Mouse (Mus musculus) forebrain, embryonic 10.5 days (tissue): ENCODE measurements at regions not wholly inside any gene's neighbourhood (a gene's known extent, or its start where the extent isn't known, plus 50 kb on each side); places are given as distances from the start of the nearest gene placed in this dataset.

Source experiments
- DNase-seq: peaks from one replicate; pipeline ENCODE4 v3.0.0-alpha.2; 2017; ENCODE audit warnings: low spot score; ENCODE audit errors: extremely low spot score
- H3K27ac ChIP-seq: fragments of 300-500 bp; sonication (generic); 2 replicates; pipeline ENCODE4 v1.5.1; 2016; ENCODE audit warnings: mild to moderate bottlenecking
- H3K27me3 ChIP-seq: fragments of 300-500 bp; sonication (generic); 2 replicates; pipeline ENCODE4 v1.6.1; 2016; ENCODE audit warnings: mild to moderate bottlenecking; ENCODE audit not compliant: poor library complexity, severe bottlenecking
- H3K36me3 ChIP-seq: fragments of 300-500 bp; sonication (generic); replicated peaks from 2 replicates; pipeline ENCODE4 v1.6.1; 2016; ENCODE audit warnings: mild to moderate bottlenecking, moderate library complexity
- H3K4me1 ChIP-seq: fragments of 300-500 bp; sonication (generic); 2 replicates; pipeline ENCODE4 v1.6.1; 2016
- H3K4me3 ChIP-seq: fragments of 300-500 bp; sonication (generic); 2 replicates; pipeline ENCODE4 v1.5.1; 2016; ENCODE audit warnings: mild to moderate bottlenecking, moderate library complexity
- H3K9me3 ChIP-seq: fragments of 300-500 bp; sonication (generic); 2 replicates; pipeline ENCODE4 v1.6.1; 2016; ENCODE audit warnings: mild to moderate bottlenecking, moderate library complexity
- WGBS: fragments of 180-500 bp; shearing (Covaris S2); methylation state at CpG from one replicate; pipeline ENCODE4 v1.1.7; 2016; 5-methylcytosine and 5-hydroxymethylcytosine counted together

GRCm38 (mm10) chr11:71642886-71643285, 106.8 kb upstream of the Wscd1 start:
- H3K4me3 ChIP-seq = no peak overlapping the region
- H3K9me3 ChIP-seq = no peaks in the 10 kb centered on the region
- H3K36me3 ChIP-seq = no peaks in the 10 kb centered on the region
- H3K27me3 ChIP-seq = no peaks in the 10 kb centered on the region
- no peak overlapping the region for H3K27ac ChIP-seq
- H3K4me1 ChIP-seq = no peaks in the 10 kb centered on the region
- WGBS = 84% methylated on average over 5 of the region's 5 CpGs
- DNase-seq = no peak

DNA sequence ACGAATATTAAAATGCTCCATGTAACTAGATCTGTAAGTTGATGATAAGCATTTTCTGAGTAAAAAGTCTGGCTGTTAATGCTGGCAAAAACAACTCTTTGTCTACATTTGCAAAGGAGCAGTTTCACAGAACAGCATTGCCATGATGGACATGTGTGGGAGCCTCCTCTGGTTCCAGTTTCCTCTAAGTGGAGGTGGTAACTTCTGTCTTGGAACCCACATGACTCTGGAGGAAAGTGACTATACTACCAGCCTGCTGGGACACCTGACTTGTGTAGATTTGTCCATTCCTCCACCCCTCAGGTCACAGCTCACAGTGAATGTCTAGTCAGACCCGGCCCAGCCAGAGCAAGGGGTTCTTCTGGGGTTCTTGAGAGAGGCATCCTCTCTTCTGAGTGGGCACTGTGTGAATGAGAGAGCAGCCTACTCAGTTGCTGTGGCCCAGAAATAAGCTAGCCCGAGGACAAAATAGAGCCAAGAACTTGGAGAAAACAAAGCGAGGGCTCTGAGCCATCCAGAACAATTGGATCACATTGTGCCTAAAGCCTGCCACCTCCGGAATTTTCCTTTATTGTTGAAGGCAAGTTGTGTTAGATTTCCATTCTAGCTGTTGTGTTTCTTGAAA, 97.9 kb upstream of the Wscd1 start:
- WGBS = 86% methylated on average over 5 of the region's 5 CpGs
- Histone ChIP-seq H3K9me3 (no peaks in the 10 kb centered on the region), H3K4me3 (no peak overlapping the region), H3K36me3 (no peaks in the 10 kb centered on the region), H3K27me3 (no peaks in the 10 kb centered on the region), H3K4me1 (peaks cover 7% of the 10 kb centered on the region), H3K27ac (no peak overlapping the region)
- DNase-seq = no peak

GRCm38 (mm10) chr11:71652381-71652775, 97.3 kb upstream of the Wscd1 start:
- Histone ChIP-seq H3K4me1 (peaks cover 7% of the 10 kb centered on the region), H3K36me3 (no peaks in the 10 kb centered on the region), H3K27me3 (no peaks in the 10 kb centered on the region), H3K4me3 (no peak overlapping the region), H3K9me3 (no peaks in the 10 kb centered on the region), H3K27ac (no peak overlapping the region)
- WGBS = 86% methylated on average over 5 of the region's 5 CpGs
- no peak for DNase-seq

DNA sequence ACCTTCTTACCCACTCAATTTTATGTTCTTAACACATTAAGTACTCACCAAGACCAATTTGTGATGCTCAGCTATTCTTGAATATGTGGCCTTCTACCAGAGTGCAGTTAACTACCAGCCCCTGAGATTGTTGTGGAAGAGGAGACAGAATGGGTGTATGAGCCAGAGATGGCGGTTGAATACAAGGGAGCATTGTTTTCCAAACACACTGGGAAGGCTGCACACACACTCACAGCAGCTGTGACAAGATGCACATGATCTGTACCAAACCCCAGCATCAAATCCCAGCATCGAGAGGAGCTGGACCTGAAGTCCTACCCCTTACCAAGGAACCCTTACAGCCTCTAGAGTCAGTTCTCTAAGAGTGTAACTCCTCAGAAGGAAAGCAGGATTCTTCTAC, 91.4 kb upstream of the Wscd1 start:
- H3K36me3 ChIP-seq = no peaks in the 10 kb centered on the region
- WGBS = 73% methylated on average over 2 of the region's 2 CpGs
- no peak for DNase-seq
- H3K27ac ChIP-seq = no peak overlapping the region
- no peaks in the 10 kb centered on the region for H3K4me1 ChIP-seq
- no peaks in the 10 kb centered on the region for H3K27me3 ChIP-seq
- no peaks in the 10 kb centered on the region for H3K9me3 ChIP-seq
- H3K4me3 ChIP-seq = no peak overlapping the region

DNA sequence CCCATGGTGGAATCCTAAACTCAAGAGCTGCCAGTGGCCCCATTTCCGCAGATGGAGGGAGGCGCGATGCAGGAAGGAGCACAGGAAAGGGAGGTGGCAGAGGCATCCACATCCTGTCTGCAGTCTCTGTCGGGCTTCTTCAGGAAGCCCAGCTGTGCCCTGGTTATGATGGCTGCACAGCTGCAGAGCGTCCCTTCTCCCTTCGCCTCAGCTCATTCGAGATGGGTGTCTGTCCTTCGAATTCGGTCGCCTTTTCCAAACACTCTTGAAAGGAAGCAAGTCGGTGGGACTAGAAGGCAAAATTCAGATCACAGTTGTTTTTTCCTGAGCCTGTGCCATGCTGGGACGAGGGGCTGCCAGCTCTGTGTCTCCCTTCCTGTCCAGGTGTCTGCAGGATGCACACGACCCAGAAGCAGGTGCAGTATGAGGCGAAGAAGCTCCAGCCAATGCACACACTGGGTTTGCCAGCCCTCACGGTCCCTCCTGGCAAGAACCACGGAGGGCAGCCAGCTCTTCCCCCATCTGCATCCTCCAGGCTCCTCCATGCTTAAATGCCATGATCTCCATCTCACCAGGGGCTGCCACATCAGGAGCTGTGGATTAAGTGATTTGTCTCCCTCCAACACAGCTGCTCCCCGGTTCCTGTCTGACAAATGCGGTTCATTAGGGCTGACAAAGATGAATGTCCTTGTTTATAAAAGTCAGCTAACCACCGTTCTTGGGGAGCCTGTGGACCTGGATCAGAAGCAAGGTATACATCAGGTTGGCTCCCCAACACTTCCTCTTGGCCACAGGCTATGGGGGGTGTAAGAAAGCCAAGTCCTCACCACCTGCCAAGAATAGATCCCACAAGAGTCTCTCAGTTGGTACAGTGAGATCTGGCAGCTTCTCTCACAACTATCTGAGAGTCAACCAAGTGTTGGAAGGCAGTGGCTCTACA, 79.3 kb upstream of the Wscd1 start:
- Histone ChIP-seq H3K27ac (no peak overlapping the region), H3K4me3 (no peak overlapping the region), H3K4me1 (peaks cover 6% of the 10 kb centered on the region), H3K9me3 (no peaks in the 10 kb centered on the region), H3K27me3 (no peaks in the 10 kb centered on the region), H3K36me3 (no peaks in the 10 kb centered on the region)
- DNase-seq = no peak
- 83% methylated on average over 19 of the region's 19 CpGs for WGBS

DNA sequence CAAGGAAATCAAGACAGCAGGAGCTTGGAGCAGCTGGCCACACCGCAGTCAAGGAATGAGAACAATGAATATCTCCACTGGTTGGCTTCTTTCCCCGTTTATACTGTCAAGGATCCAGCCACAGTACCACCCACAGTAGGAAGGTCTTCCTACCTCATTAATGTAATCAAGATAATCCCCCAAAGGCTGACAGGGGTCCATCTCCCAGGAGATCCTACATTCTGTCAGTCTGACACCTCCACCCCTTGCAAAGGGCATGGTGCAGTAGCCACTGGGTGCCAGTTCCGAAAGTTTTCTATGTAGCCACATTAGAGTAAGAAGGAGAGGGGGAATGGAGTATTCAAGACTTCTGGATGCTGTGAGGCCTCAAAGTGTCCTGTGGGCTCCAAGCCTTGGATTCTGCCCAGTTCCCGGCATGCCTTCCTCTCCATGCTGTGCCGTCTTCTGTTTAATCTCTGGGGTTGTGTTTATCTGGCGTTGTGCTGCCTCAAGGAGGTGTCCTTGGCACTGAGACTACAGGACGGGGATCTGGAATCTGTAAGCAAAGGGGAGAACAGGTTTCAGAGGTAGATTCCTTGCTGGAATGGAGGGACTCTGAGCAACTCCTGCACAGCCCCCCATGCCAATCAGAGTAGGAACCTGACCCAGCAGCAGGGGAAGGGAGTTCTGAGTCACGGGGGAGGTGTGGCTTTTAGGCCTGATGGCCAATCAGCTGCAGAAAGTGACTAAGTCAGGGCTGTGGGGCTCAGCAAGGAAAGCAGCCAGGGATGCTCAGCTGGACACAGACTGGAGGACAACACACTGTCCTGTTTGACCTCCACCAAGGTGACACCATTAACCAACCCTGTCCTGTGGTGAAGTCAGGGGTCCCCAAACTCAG, 77.3 kb upstream of the Wscd1 start:
- peaks cover 6% of the 10 kb centered on the region for H3K4me1 ChIP-seq
- no peaks in the 10 kb centered on the region for H3K27me3 ChIP-seq
- no peak for DNase-seq
- no peaks in the 10 kb centered on the region for H3K36me3 ChIP-seq
- WGBS = 54% methylated on average over 8 of the region's 8 CpGs
- no peak overlapping the region for H3K4me3 ChIP-seq
- no peak overlapping the region for H3K27ac ChIP-seq
- H3K9me3 ChIP-seq = no peaks in the 10 kb centered on the region

DNA sequence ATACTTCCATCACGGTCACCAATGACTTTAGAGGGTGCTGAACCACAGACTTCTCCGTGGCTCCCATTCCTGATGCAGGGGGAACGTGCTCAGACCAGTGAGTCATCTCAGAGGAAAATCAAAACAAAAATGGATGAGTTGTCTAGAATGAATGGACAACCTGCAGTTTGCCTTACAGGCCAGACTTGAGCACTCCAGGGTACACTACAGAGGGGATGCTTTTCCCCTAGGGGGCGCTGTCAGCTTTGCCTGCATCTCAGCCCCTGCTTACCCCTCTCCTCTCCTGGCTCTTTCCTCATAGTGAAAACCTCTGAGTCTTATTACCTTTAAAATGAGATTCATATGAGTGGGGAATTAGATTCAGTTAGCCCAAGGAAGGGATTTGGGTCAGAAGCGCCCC, 75.4 kb upstream of the Wscd1 start:
- 45% methylated on average over 5 of the region's 5 CpGs for WGBS
- Histone ChIP-seq H3K27me3 (no peaks in the 10 kb centered on the region), H3K27ac (no peak overlapping the region), H3K4me1 (peaks cover 6% of the 10 kb centered on the region), H3K9me3 (no peaks in the 10 kb centered on the region; the same call in 1 of the 2 replicates), H3K36me3 (no peaks in the 10 kb centered on the region), H3K4me3 (no peak overlapping the region)
- DNase-seq = peak; percentile 52

- H3K27ac ChIP-seq = no peak overlapping the region
- no peaks in the 10 kb centered on the region for H3K27me3 ChIP-seq
- H3K36me3 ChIP-seq = no peaks in the 10 kb centered on the region
- no peaks in the 10 kb centered on the region; the same call in 1 of the 2 replicates for H3K9me3 ChIP-seq
- H3K4me1 ChIP-seq = peaks cover 6% of the 10 kb centered on the region
- 75% methylated on average over 3 of the region's 3 CpGs for WGBS
- no peak overlapping the region for H3K4me3 ChIP-seq
- no peak for DNase-seq
Observed at GRCm38 (mm10) chr11:71675714-71676313, 73.9 kb upstream of the Wscd1 start.

DNA sequence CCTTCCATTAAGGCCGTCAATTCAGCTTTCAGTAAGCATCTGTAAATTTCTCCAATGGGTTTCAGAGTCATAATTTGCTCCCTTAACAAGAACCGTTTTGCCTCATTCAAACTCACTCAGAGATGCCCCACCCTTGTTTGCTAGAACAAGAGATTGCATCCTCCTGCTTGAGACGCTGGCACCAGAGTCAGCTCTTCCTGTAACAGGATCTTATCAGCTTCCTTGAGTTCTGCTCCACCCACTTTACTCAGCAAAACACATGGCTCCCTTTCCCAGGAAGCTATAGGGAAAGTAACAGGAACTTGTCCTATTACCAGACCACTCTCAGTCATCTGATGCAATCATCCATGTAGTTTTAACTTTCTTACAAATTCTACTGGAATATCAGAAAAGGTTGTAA, 52.7 kb upstream of the Wscd1 start:
- Histone ChIP-seq H3K4me3 (no peak overlapping the region), H3K27ac (no peak overlapping the region), H3K9me3 (no peaks in the 10 kb centered on the region), H3K36me3 (no peaks in the 10 kb centered on the region), H3K27me3 (no peaks in the 10 kb centered on the region), H3K4me1 (no peaks in the 10 kb centered on the region)
- no peak for DNase-seq
- 67% methylated on average over 3 of the region's 3 CpGs for WGBS

- H3K36me3 ChIP-seq = no peaks in the 10 kb centered on the region
- no peak for DNase-seq
- H3K4me3 ChIP-seq = no peak overlapping the region
- H3K27me3 ChIP-seq = no peaks in the 10 kb centered on the region
- WGBS = 97% methylated on average over 4 of the region's 4 CpGs
- no peaks in the 10 kb centered on the region for H3K9me3 ChIP-seq
- H3K4me1 ChIP-seq = no peaks in the 10 kb centered on the region
- no peak overlapping the region for H3K27ac ChIP-seq
Observed at GRCm38 (mm10) chr11:71698836-71699235, 50.9 kb upstream of the Wscd1 start.
